Mouse (Mus musculus) MEL (cell line): ENCODE measurements around the gene Esrrb. TPM values are rescaled to one million over a fixed set of nuclear protein-coding genes. Genes with fewer than 3 reads are reported as not detected.

Experiments
- DNase-seq: peaks from one replicate; pipeline ENCODE4 v3.0.0; 2011; ENCODE audit warnings: low read depth, low spot score
- H3K27ac ChIP-seq: 2 replicates; pipeline ENCODE4 v1.5.1; 2012; ENCODE audit warnings: low read depth, mild to moderate bottlenecking, control low read depth, low read length, moderate library complexity; ENCODE audit not compliant: control insufficient read depth
- H3K27me3 ChIP-seq, 2 experiments: fragments of 150-350 bp in 1 of 2; sonication (generic) in 1 of 2; 2 replicates each; pipeline ENCODE4 v1.6.1; 2012; ENCODE audit warnings: low read length in 2 of 2, mild to moderate bottlenecking in 2 of 2, improper control_type of control experiment in 1 of 2, moderate library complexity in 1 of 2; ENCODE audit not compliant: insufficient read depth in 2 of 2, control insufficient read depth in 1 of 2
- H3K36me3 ChIP-seq, 2 experiments: 2 replicates each; pipeline ENCODE4 v1.6.1; 2012 to 2014; ENCODE audit warnings: low read length in 2 of 2, improper control_type of control experiment in 1 of 2, inconsistent platforms in 1 of 2, mild to moderate bottlenecking in 1 of 2; ENCODE audit not compliant: insufficient read depth in 2 of 2, control insufficient read depth in 1 of 2
- H3K4me1 ChIP-seq, 2 experiments: fragments of 150-350 bp in 1 of 2; sonication (generic) in 1 of 2; 2 replicates each; pipeline ENCODE4 v1.6.1; 2012; ENCODE audit warnings: low read length in 2 of 2, improper control_type of control experiment in 1 of 2, mild to moderate bottlenecking in 1 of 2; ENCODE audit not compliant: insufficient read depth in 2 of 2, control insufficient read depth in 1 of 2
- H3K4me3 ChIP-seq, 2 experiments: fragments of 150-350 bp in 1 of 2; sonication (generic) in 1 of 2; 2 replicates each; pipeline ENCODE4 v1.5.1; 2012; ENCODE audit warnings: low read depth in 2 of 2, low read length in 2 of 2, mild to moderate bottlenecking in 2 of 2, moderate library complexity in 2 of 2, control low read depth in 1 of 2, improper control_type of control experiment in 1 of 2; ENCODE audit not compliant: control insufficient read depth in 1 of 2, insufficient read depth in 1 of 2
- H3K79me2 ChIP-seq: 2 replicates; pipeline ENCODE4 v1.6.1; 2012; ENCODE audit warnings: mild to moderate bottlenecking, low read length, moderate library complexity; ENCODE audit not compliant: control insufficient read depth, poor library complexity, insufficient read depth
- H3K9ac ChIP-seq: 2 replicates; pipeline ENCODE4 v1.6.1; 2012; ENCODE audit warnings: low read depth, mild to moderate bottlenecking, control low read depth, low read length, moderate library complexity; ENCODE audit not compliant: control insufficient read depth, poor library complexity, severe bottlenecking
- H3K9me3 ChIP-seq: fragments of 150-350 bp; sonication (generic); replicated peaks from 2 replicates; pipeline ENCODE4 v1.6.1; 2012; ENCODE audit warnings: mild to moderate bottlenecking, low read length, improper control_type of control experiment, moderate library complexity; ENCODE audit not compliant: insufficient read depth
- BHLHE40 ChIP-seq: IDR thresholded peaks from 2 replicates; pipeline ENCODE4 v1.6.1; 2012; ENCODE audit warnings: low read depth, mild to moderate bottlenecking, inconsistent platforms, low read length, improper control_type of control experiment, borderline replicate concordance
- CHD2 ChIP-seq: IDR thresholded peaks from 2 replicates; pipeline ENCODE4 v1.6.1; 2011; ENCODE audit warnings: low read length, improper control_type of control experiment
- E2F4 ChIP-seq: IDR thresholded peaks from 2 replicates; pipeline ENCODE4 v1.6.1; 2011; ENCODE audit warnings: low read depth, low read length, improper control_type of control experiment, borderline replicate concordance
- ELF1 ChIP-seq: IDR thresholded peaks from 2 replicates; pipeline ENCODE4 v1.6.1; 2014; ENCODE audit warnings: low read depth, mild to moderate bottlenecking, inconsistent platforms, low read length, improper control_type of control experiment, moderate library complexity
- GABPA ChIP-seq: IDR thresholded peaks from 2 replicates; pipeline ENCODE4 v1.6.1; 2012; ENCODE audit warnings: low read depth, mild to moderate bottlenecking, inconsistent platforms, low read length, improper control_type of control experiment, moderate library complexity
- HCFC1 ChIP-seq: IDR thresholded peaks from 2 replicates; pipeline ENCODE4 v1.6.1; 2012; ENCODE audit warnings: low read depth, mild to moderate bottlenecking, inconsistent platforms, low read length, improper control_type of control experiment, moderate library complexity
- JUND ChIP-seq: IDR thresholded peaks from 2 replicates; pipeline ENCODE4 v1.6.1; 2011; ENCODE audit warnings: low read depth, mild to moderate bottlenecking, improper control_type of control experiment, low read length
- KAT2A ChIP-seq: conservative IDR thresholded peaks from 2 replicates; pipeline ENCODE4 v1.6.1; 2012; ENCODE audit warnings: low read depth, low read length, improper control_type of control experiment, inconsistent platforms
- MAX ChIP-seq: IDR thresholded peaks from 2 replicates; pipeline ENCODE4 v1.6.1; 2011; ENCODE audit warnings: low read length, improper control_type of control experiment
- MAZ ChIP-seq: IDR thresholded peaks from 2 replicates; pipeline ENCODE4 v1.6.1; 2012; ENCODE audit warnings: low read depth, mild to moderate bottlenecking, inconsistent platforms, low read length, improper control_type of control experiment
- MEF2A ChIP-seq: IDR thresholded peaks from 2 replicates; pipeline ENCODE4 v1.6.1; 2014; ENCODE audit warnings: low read depth, mild to moderate bottlenecking, inconsistent platforms, low read length, improper control_type of control experiment; ENCODE audit not compliant: poor library complexity, insufficient replicate concordance, severe bottlenecking; ENCODE audit errors: extremely low read depth
- MXI1 ChIP-seq: IDR thresholded peaks from 2 replicates; pipeline ENCODE4 v1.6.1; 2011; ENCODE audit warnings: mild to moderate bottlenecking, low read depth, low read length, improper control_type of control experiment
- MYB ChIP-seq: IDR thresholded peaks from 2 replicates; pipeline ENCODE4 v1.6.1; 2011; ENCODE audit warnings: mild to moderate bottlenecking, low read depth, low read length, improper control_type of control experiment
- MYC ChIP-seq: IDR thresholded peaks from 2 replicates; pipeline ENCODE4 v1.6.1; 2011; ENCODE audit warnings: low read depth, mild to moderate bottlenecking, low read length, improper control_type of control experiment, moderate library complexity
- NELFE ChIP-seq: IDR thresholded peaks from 2 replicates; pipeline ENCODE4 v1.6.1; 2011; ENCODE audit warnings: low read depth, low read length, improper control_type of control experiment
- NRF1 ChIP-seq: IDR thresholded peaks from 2 replicates; pipeline ENCODE4 v1.6.1; 2014; ENCODE audit warnings: low read depth, mild to moderate bottlenecking, inconsistent platforms, low read length, improper control_type of control experiment, moderate library complexity; ENCODE audit not compliant: poor library complexity, insufficient read depth, severe bottlenecking
- POLR2AphosphoS2 ChIP-seq: IDR thresholded peaks from 2 replicates; pipeline ENCODE4 v1.6.1; 2011; ENCODE audit warnings: low read length, improper control_type of control experiment
- POLR2AphosphoS5 ChIP-seq: IDR thresholded peaks from 2 replicates; pipeline ENCODE4 v1.6.1; 2012; ENCODE audit warnings: low read depth, borderline replicate concordance, mild to moderate bottlenecking, inconsistent platforms, low read length, moderate library complexity, mixed read lengths
- RAD21 ChIP-seq: IDR thresholded peaks from 2 replicates; pipeline ENCODE4 v1.6.1; 2011; ENCODE audit warnings: mild to moderate bottlenecking, low read depth, low read length, improper control_type of control experiment
- SIN3A ChIP-seq: IDR thresholded peaks from 2 replicates; pipeline ENCODE4 v1.6.1; 2012; ENCODE audit warnings: low read length, improper control_type of control experiment, inconsistent platforms
- TAL1 ChIP-seq: IDR thresholded peaks from 2 replicates; pipeline ENCODE4 v1.6.1; 2012; ENCODE audit warnings: mild to moderate bottlenecking, inconsistent platforms, low read length, moderate library complexity, mixed read lengths
- USF1 ChIP-seq: IDR thresholded peaks from 2 replicates; pipeline ENCODE4 v1.6.1; 2014; ENCODE audit warnings: low read depth, mild to moderate bottlenecking, inconsistent platforms, low read length, improper control_type of control experiment, moderate library complexity
- USF2 ChIP-seq, 2 experiments: IDR thresholded peaks; 2 replicates each; pipeline ENCODE4 v1.6.1; 2011 to 2012; ENCODE audit warnings: improper control_type of control experiment in 2 of 2, low read length in 2 of 2, borderline replicate concordance in 1 of 2, inconsistent platforms in 1 of 2, low read depth in 1 of 2, mild to moderate bottlenecking in 1 of 2; ENCODE audit not compliant: insufficient read depth in 1 of 2
- ZC3H11A ChIP-seq: IDR thresholded peaks from 2 replicates; pipeline ENCODE4 v1.6.1; 2012; ENCODE audit warnings: low read depth, mild to moderate bottlenecking, inconsistent platforms, low read length, improper control_type of control experiment
- ZKSCAN1 ChIP-seq: IDR thresholded peaks from 2 replicates; pipeline ENCODE4 v1.6.1; 2012; ENCODE audit warnings: low read depth, mild to moderate bottlenecking, inconsistent platforms, low read length, improper control_type of control experiment, moderate library complexity
- ZMIZ1 ChIP-seq: IDR thresholded peaks from 2 replicates; pipeline ENCODE4 v1.6.1; 2012; ENCODE audit warnings: low read depth, mild to moderate bottlenecking, inconsistent platforms, low read length, improper control_type of control experiment, moderate library complexity
- ZNF384 ChIP-seq: IDR thresholded peaks from 2 replicates; pipeline ENCODE4 v1.6.1; 2012; ENCODE audit warnings: low read depth, mild to moderate bottlenecking, inconsistent platforms, low read length, improper control_type of control experiment
- polyA plus RNA-seq, 2 experiments: library from polyadenylated mRNA; stranded (reverse) in 1 of 2; unstranded in 1 of 2; fragments of >175 nt in 1 of 2; fragments of >200 nt in 1 of 2; gene quantifications; 2 replicates each; pipeline versions ENCODE4 v1.2.1 to v1.2.4; 2012; ENCODE audit warnings: low replicate concordance in 2 of 2, low read depth in 1 of 2; ENCODE audit not compliant: insufficient read length in 2 of 2, insufficient read depth in 1 of 2, missing spikeins in 1 of 2
- total RNA-seq: library from RNA; depleted of rRNA; stranded (reverse); fragments of 300-350 nt; gene quantifications from 2 replicates; pipeline ENCODE4 v1.2.3, GENCODE M21; 2012

Esrrb gene
- total and polyA plus RNA-seq, 3 experiments, result not detected

DNA sequence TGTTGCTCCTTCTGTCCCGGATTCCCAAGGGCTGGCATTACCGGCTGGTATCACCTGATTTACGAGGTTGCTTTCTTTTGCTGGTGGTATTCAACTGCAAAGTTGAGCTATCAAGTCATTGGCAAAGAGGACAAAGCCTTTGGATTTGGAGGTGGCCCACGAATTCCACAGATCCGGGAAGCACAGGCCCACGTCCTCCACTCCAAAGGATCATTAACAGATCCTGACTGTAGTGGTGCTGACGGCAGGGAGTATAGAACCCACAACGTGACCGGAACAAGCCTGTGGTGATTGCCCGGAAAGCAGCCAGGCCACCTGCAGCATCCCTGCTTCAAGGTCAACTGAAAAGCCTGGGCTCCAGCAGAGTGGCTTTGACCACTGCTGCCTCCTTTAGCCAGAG lies 140.8 kb downstream of the Esrrb start:
- Histone ChIP-seq H3K4me1 (no peaks in the 10 kb centered on the region), H3K9ac (no peak overlapping the region), H3K4me3 (no peak overlapping the region), H3K79me2 (no peaks in the 10 kb centered on the region), H3K9me3 (no peaks in the 10 kb centered on the region), H3K27ac (no peak overlapping the region), H3K36me3 (no peaks in the 10 kb centered on the region), H3K27me3 (no peaks in the 10 kb centered on the region)
- no peak for DNase-seq
- TF ChIP-seq MEF2A (no peak), MXI1 (no peak), SIN3A (no peak), TAL1 (no peak), ZKSCAN1 (no peak), GABPA (no peak), MYC (no peak), NELFE (no peak), MAX (no peak), ZNF384 (no peak), BHLHE40 (no peak), ELF1 (no peak), HCFC1 (no peak), JUND (no peak), POLR2AphosphoS2 (no peak), ZC3H11A (no peak), MAZ (no peak), RAD21 (no peak), NRF1 (no peak)

DNA sequence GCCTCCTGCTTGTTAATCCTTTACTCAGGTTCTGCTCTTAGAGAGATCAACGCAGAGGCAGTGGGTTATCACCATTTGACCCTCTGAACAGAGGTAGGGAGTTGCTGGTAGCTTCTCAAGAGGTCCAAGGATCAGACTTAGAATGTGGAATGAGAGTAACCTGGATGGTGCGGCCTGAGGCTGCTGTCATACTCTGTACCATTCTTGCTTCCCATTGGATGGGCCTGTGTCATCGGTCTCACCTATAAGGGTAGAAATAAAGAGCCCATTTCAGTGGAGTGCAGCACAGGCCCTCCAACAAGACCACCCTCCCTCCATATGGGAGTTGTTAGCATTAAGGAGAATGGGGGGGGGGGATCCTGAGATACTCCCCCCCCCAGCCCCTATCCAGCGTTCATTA lies 143.0 kb downstream of the Esrrb start:
- H3K4me3 ChIP-seq, result no peak overlapping the region
- no peak overlapping the region for H3K27ac ChIP-seq
- no peaks in the 10 kb centered on the region for H3K27me3 ChIP-seq
- DNase-seq, result no peak
- no peaks in the 10 kb centered on the region for H3K36me3 ChIP-seq
- H3K4me1 ChIP-seq, result no peaks in the 10 kb centered on the region
- H3K79me2 ChIP-seq, result no peaks in the 10 kb centered on the region
- TF ChIP-seq USF2 (IDR thresholded peaks at IDR 0.05; ENCODE audit: borderline replicate concordance in 1 of 2, insufficient read depth in 1 of 2, low read depth in 1 of 2, low read length in 2 of 2) (no peak), MYC (no peak), ZMIZ1 (no peak), ELF1 (no peak), CHD2 (no peak), E2F4 (no peak), USF1 (no peak), KAT2A (no peak), BHLHE40 (no peak), MAZ (no peak), MYB (no peak), POLR2AphosphoS5 (no peak)
- H3K9ac ChIP-seq, result no peak overlapping the region
- H3K9me3 ChIP-seq, result no peaks in the 10 kb centered on the region
